Mouse (Mus musculus) kidney, adult 2 months (tissue): ENCODE results near the gene Fgf7. TPM values are rescaled to one million over a fixed set of nuclear protein-coding genes. Genes with fewer than 3 reads are reported as not detected.

Source experiments
- DNase-seq: peaks from one replicate; pipeline ENCODE4 v3.0.0; 2021
- H3K27ac ChIP-seq: fragments of 200-500 bp; 2 replicates; pipeline ENCODE4 v1.5.1; 2012; ENCODE audit warnings: low read depth, low read length, control low read depth, inconsistent platforms; ENCODE audit not compliant: insufficient read depth
- H3K27me3 ChIP-seq: fragments of 200-500 bp; replicated peaks from 2 replicates; pipeline ENCODE4 v1.6.1; 2012; ENCODE audit warnings: mild to moderate bottlenecking, moderate library complexity, low read length, inconsistent platforms; ENCODE audit not compliant: control insufficient read depth, insufficient read depth
- H3K36me3 ChIP-seq: fragments of 200-500 bp; 2 replicates; pipeline ENCODE4 v1.6.1; 2012; ENCODE audit warnings: mild to moderate bottlenecking, moderate library complexity, low read length, inconsistent platforms; ENCODE audit not compliant: control insufficient read depth, insufficient read depth
- H3K4me1 ChIP-seq: fragments of 200-500 bp; 2 replicates; pipeline ENCODE4 v1.6.1; 2011; ENCODE audit warnings: low read length; ENCODE audit not compliant: control insufficient read depth, insufficient read depth
- H3K4me3 ChIP-seq: fragments of 200-500 bp; 2 replicates; pipeline ENCODE4 v1.5.1; 2011; ENCODE audit warnings: mild to moderate bottlenecking, low read depth, low read length, control low read depth; ENCODE audit not compliant: insufficient read depth
- CTCF ChIP-seq: fragments of 200-500 bp; conservative IDR thresholded peaks from 2 replicates; pipeline ENCODE4 v1.5.1; 2011; ENCODE audit warnings: low read depth, mild to moderate bottlenecking, control low read depth, low read length, moderate library complexity, mixed read lengths; ENCODE audit not compliant: insufficient read depth, insufficient read length
- POLR2A ChIP-seq: fragments of 200-500 bp; IDR thresholded peaks from one replicate; pipeline ENCODE4 v1.6.1; 2011; ENCODE audit warnings: low read depth, low read length, control low read depth
- WGBS: fragments of 180-500 bp; shearing (Covaris S2); methylation state at CpG from one replicate; pipeline ENCODE4 v1.1.7; 2018; 5-methylcytosine and 5-hydroxymethylcytosine counted together
- polyA plus RNA-seq: library from polyadenylated mRNA; depleted of rRNA; stranded (reverse); fragments of >200 nt; gene quantifications from 2 replicates; pipeline ENCODE4 v1.2.3, GENCODE M21; 2012; rRNA removed

Fgf7 gene
- polyA plus RNA-seq, 1 experiment, result 0.47 TPM

GRCm38 (mm10) chr2:126090432-126090831 is 56.0 kb downstream of the Fgf7 start:
- Histone ChIP-seq H3K27ac (no peak overlapping the region), H3K4me3 (no peak overlapping the region), H3K27me3 (no peaks in the 10 kb centered on the region), H3K36me3 (no peaks in the 10 kb centered on the region), H3K4me1 (no peaks in the 10 kb centered on the region)
- TF ChIP-seq CTCF (no peak), POLR2A (no peak)
- 73% methylated on average over 5 of the region's 5 CpGs for WGBS
- no peak for DNase-seq

- no peak for TF ChIP-seq CTCF
- no peak for TF ChIP-seq POLR2A
- Histone ChIP-seq H3K4me3 (no peak overlapping the region), H3K27ac (no peak overlapping the region), H3K4me1 (no peaks in the 10 kb centered on the region), H3K27me3 (no peaks in the 10 kb centered on the region), H3K36me3 (no peaks in the 10 kb centered on the region)
- no peak for DNase-seq
- WGBS, result 82% methylated on average over 4 of the region's 4 CpGs
These were observed 60.2 kb downstream of the Fgf7 start for GRCm38 (mm10) chr2:126094616-126095015.

Other genes with a start within 250 kb of the Fgf7 start
- gene Galk2, start 175.5 kb upstream of the Fgf7 start, polyA plus RNA-seq, result 41.9 and 54.7 TPM in 2 replicates
- gene Cops2, start 175.5 kb upstream of the Fgf7 start, polyA plus RNA-seq, result 11.3 and 17.7 TPM in 2 replicates
- gene Fam227b, start 117.3 kb downstream of the Fgf7 start, polyA plus RNA-seq, result not detected in 2 replicates
- gene Dtwd1, start 117.5 kb downstream of the Fgf7 start, polyA plus RNA-seq, result 3.6 and 4.9 TPM in 2 replicates
- not detected in 2 replicates for gene Gm17555, start 180.4 kb downstream of the Fgf7 start, polyA plus RNA-seq